Mouse (Mus musculus) hindbrain, embryonic 16.5 days (tissue): ENCODE results near the gene Fut7. TPM values are rescaled to one million over a fixed set of nuclear protein-coding genes. Genes with fewer than 3 reads are reported as not detected.

Experiments used
- ATAC-seq: fragments of 200-750 bp; cut with Nextera tagmentation; 2 replicates; pipeline ENCODE4 v1.8.0; 2017; ENCODE audit warnings: moderate TSS enrichment, moderate library complexity
- H3K27ac ChIP-seq: fragments of 300-500 bp; sonication (generic); 2 replicates; pipeline ENCODE4 v1.5.1; 2014; ENCODE audit warnings: low read depth, mild to moderate bottlenecking, control low read depth, low read length, moderate library complexity
- H3K27me3 ChIP-seq: fragments of 300-500 bp; sonication (generic); replicated peaks from 2 replicates; pipeline ENCODE4 v1.6.1; 2014; ENCODE audit warnings: low read length; ENCODE audit not compliant: control insufficient read depth, insufficient read depth
- H3K36me3 ChIP-seq: fragments of 300-500 bp; sonication (generic); 2 replicates; pipeline ENCODE4 v1.6.1; 2014; ENCODE audit warnings: mild to moderate bottlenecking, low read length, moderate library complexity, mixed read lengths; ENCODE audit not compliant: control insufficient read depth, insufficient read depth
- H3K4me1 ChIP-seq: fragments of 300-500 bp; sonication (generic); 2 replicates; pipeline ENCODE4 v1.6.1; 2014; ENCODE audit warnings: low read depth, low read length; ENCODE audit not compliant: control insufficient read depth, insufficient read depth
- H3K4me2 ChIP-seq: fragments of 300-500 bp; sonication (generic); 2 replicates; pipeline ENCODE4 v1.6.1; 2014; ENCODE audit warnings: mild to moderate bottlenecking, low read length, control low read depth, moderate library complexity
- H3K4me3 ChIP-seq: fragments of 300-500 bp; sonication (generic); 2 replicates; pipeline ENCODE4 v1.5.1; 2014; ENCODE audit warnings: mild to moderate bottlenecking, low read length, control low read depth, moderate library complexity
- H3K9ac ChIP-seq: fragments of 300-500 bp; sonication (generic); 2 replicates; pipeline ENCODE4 v1.6.1; 2014; ENCODE audit warnings: low read depth, mild to moderate bottlenecking, control low read depth, low read length, moderate library complexity
- H3K9me3 ChIP-seq: fragments of 300-500 bp; sonication (generic); 2 replicates; pipeline ENCODE4 v1.6.1; 2014; ENCODE audit warnings: mild to moderate bottlenecking, low read length, moderate library complexity; ENCODE audit not compliant: control insufficient read depth
- WGBS: fragments of 180-500 bp; shearing (Covaris S2); extraction: QIAGEN DNeasy Blood & Tissue Kit; methylation state at CpG from one replicate; pipeline ENCODE4 v1.1.7; 2014; 5-methylcytosine and 5-hydroxymethylcytosine counted together
- polyA plus RNA-seq: library from polyadenylated mRNA; unstranded; fragments of >200 nt; fragmentation: Nextera tagmentation; extraction: Ambion mirVana; gene quantifications from 2 replicates; pipeline ENCODE4 v1.2.1, GENCODE M21; 2015

The Fut7 gene
- polyA plus RNA-seq, 1 experiment from 2014 or later, result 0.23 TPM

GRCm38 (mm10) chr2:25397010-25397409 is 26.1 kb upstream of the Fut7 start:
- peaks cover 44% of the 10 kb centered on the region for H3K27me3 ChIP-seq
- H3K4me2 ChIP-seq, result no peak overlapping the region

DNA sequence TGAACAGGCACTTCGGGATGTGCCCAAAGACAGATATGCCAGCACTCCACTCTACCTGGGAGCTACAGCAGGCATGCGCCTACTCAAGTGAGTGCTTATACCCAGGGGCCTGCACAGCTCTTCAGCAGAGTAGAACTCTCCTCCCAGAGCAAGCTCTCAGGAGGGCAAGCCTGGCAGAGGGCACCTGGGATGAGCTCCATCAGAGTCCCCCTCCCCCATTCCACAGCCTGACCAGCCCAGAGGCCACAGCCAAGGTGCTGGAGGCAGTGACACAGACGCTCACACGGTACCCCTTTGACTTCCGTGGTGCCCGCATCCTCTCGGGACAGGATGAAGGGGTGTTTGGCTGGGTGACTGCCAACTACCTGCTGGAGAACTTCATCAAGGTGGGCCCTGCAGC is 25.0 kb upstream of the Fut7 start:
- no peak for ATAC-seq
- H3K27me3 ChIP-seq, result peaks cover 44% of the 10 kb centered on the region

More at GRCm38 (mm10) chr2:25397010-25397409, 26.1 kb upstream of the Fut7 start:
- no peaks in the 10 kb centered on the region for H3K9me3 ChIP-seq
- H3K4me1 ChIP-seq, result peaks cover 22% of the 10 kb centered on the region
- no peak for ATAC-seq
- WGBS, result 59% methylated on average over 1 of the region's 1 CpGs
- no peak overlapping the region for H3K27ac ChIP-seq
- H3K4me3 ChIP-seq, result no peak overlapping the region
- H3K9ac ChIP-seq, result no peak overlapping the region
- no peaks in the 10 kb centered on the region for H3K36me3 ChIP-seq

DNA sequence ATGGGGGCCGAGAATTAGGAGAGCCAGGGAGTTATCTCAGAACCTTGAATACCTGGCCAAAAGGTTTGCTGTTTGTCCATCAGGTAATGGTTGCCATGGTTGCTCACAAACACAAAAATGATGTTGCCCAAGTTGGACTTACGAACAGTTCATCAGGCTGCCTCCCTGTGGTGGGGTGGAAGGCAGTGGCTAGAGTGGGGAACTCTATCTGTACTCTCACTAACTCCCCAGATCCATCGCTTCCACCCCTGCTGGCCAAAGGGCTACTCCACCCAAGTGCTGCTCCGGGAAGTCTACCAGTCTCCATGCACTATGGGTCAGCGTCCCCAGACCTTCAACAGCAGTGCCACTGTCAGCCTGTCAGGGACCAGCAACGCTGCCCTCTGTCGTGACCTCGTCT is 24.0 kb upstream of the Fut7 start, which contains the start of gene Npdc1:
Gene Npdc1 (plus strand): TSS at position 301 of the 400 bp plus-strand sequence.
- Histone ChIP-seq H3K4me2 (no peak within 1 kb of the TSS; the same call in 1 of the 2 replicates), H3K36me3 (no peaks in the 10 kb centered on the region), H3K4me1 (peaks cover 26% of the 10 kb centered on the region), H3K27me3 (peaks cover 44% of the 10 kb centered on the region), H3K9me3 (no peaks in the 10 kb centered on the region), H3K9ac (no peak within 1 kb of the TSS), H3K27ac (no peak within 1 kb of the TSS), H3K4me3 (no peak within 1 kb of the TSS)
- no peak for ATAC-seq
- WGBS, result 66% methylated on average over 8 of the region's 8 CpGs

More for the DNA sequence above, 25.0 kb upstream of the Fut7 start:
- H3K9me3 ChIP-seq, result no peaks in the 10 kb centered on the region
- 91% methylated on average over 7 of the region's 7 CpGs for WGBS
- H3K4me3 ChIP-seq, result no peak overlapping the region
- no peak overlapping the region for H3K27ac ChIP-seq
- H3K36me3 ChIP-seq, result no peaks in the 10 kb centered on the region
- H3K4me2 ChIP-seq, result no peak overlapping the region
- H3K9ac ChIP-seq, result no peak overlapping the region
- H3K4me1 ChIP-seq, result peaks cover 22% of the 10 kb centered on the region

DNA sequence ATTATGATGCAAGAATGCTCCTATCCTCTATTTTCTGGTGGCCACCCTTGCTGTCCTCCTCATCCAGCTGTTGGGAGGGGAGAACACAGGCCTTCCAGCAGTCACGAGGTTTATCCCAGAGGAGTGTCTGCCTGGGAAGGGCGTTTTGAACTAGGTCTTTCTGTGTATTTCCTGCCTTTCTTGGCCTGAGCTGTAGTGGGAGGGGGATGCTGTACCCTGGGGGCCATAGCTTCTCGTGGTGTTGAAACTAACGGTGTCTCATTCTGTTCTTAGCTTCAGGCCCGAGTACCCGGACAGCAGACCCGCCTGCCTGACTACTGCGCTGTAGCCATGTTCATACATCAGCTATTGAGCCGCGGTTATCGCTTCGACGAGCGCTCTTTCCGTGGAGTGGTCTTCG is 22.8 kb upstream of the Fut7 start:
- WGBS, result 17% methylated on average over 16 of the region's 16 CpGs
- Histone ChIP-seq H3K4me1 (peaks cover 29% of the 10 kb centered on the region), H3K36me3 (no peaks in the 10 kb centered on the region), H3K9me3 (no peaks in the 10 kb centered on the region), H3K4me2 (peak overlapping the region; percentile 68), H3K27ac (no peak overlapping the region), H3K4me3 (peak overlapping the region; percentile 37), H3K9ac (peak overlapping the region; percentile 61), H3K27me3 (peaks cover 36% of the 10 kb centered on the region)
- ATAC-seq, result no peak

GRCm38 (mm10) chr2:25400764-25401163 is 22.3 kb upstream of the Fut7 start:
- Histone ChIP-seq H3K4me3 (peak overlapping the region; percentile 37), H3K27ac (no peak overlapping the region), H3K9ac (peak overlapping the region; percentile 61), H3K36me3 (no peaks in the 10 kb centered on the region), H3K27me3 (peaks cover 32% of the 10 kb centered on the region), H3K9me3 (no peaks in the 10 kb centered on the region), H3K4me2 (peak overlapping the region; percentile 68), H3K4me1 (peaks cover 27% of the 10 kb centered on the region)
- WGBS, result 2% methylated on average over 17 of the region's 17 CpGs
- ATAC-seq, result no peak

DNA sequence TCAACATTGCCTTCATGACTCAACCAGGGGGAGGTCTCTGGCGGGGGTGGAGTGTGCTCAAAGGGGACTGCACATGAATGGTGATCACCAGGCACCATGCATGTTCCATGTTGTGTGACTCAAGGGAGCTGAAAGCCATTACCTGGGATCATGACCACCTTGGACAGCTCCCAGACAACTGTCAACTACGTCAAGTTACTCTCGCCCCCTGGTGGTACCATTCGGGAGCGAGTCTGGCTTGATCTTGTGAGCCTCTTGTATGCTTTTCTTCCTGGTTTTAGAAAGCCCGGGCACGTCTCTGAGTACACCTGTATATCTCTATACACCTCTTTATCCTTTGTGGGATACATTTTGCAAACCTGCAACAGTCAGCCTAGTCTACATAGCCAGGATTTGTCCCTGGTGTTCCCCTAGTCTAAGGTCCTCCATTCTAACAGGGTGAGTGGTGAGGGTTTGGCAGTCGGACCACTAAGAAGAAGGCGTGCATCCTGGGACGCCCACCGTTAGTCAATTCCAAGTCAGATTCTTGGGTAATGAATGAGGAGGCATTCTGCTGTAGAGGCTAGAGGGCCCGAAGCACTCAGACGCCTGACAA is 20.6 kb upstream of the Fut7 start:
- Histone ChIP-seq H3K4me2 (peak overlapping the region; percentile 76), H3K9ac (peak overlapping the region; percentile 90), H3K4me3 (peak overlapping the region; percentile 71), H3K27me3 (peaks cover 18% of the 10 kb centered on the region), H3K4me1 (peaks cover 22% of the 10 kb centered on the region), H3K27ac (peak overlapping the region; percentile 91), H3K9me3 (no peaks in the 10 kb centered on the region), H3K36me3 (no peaks in the 10 kb centered on the region)
- WGBS, result 0% methylated on average over 13 of the region's 13 CpGs
- ATAC-seq, result peak; percentile 67

GRCm38 (mm10) chr2:25402972-25403601 is 20.0 kb upstream of the Fut7 start:
- Histone ChIP-seq H3K36me3 (no peaks in the 10 kb centered on the region; the same call in 1 of the 2 replicates), H3K4me1 (peaks cover 22% of the 10 kb centered on the region), H3K9me3 (no peaks in the 10 kb centered on the region), H3K4me3 (peak overlapping the region; percentile 71), H3K9ac (peak overlapping the region; percentile 90), H3K4me2 (peak overlapping the region; percentile 76), H3K27me3 (peaks cover 13% of the 10 kb centered on the region), H3K27ac (peak overlapping the region; percentile 91)
- under 1% methylated on average over 54 of the region's 54 CpGs for WGBS
- peak; percentile 87 for ATAC-seq

GRCm38 (mm10) chr2:25403994-25404393 is 19.1 kb upstream of the Fut7 start:
- no peak overlapping the region for H3K27ac ChIP-seq
- no peaks in the 10 kb centered on the region for H3K9me3 ChIP-seq
- H3K4me2 ChIP-seq, result peak overlapping the region; percentile 76
- H3K4me3 ChIP-seq, result peak overlapping the region; percentile 71
- peaks cover 12% of the 10 kb centered on the region for H3K27me3 ChIP-seq
- peaks cover 7% of the 10 kb centered on the region for H3K36me3 ChIP-seq
- peaks cover 22% of the 10 kb centered on the region for H3K4me1 ChIP-seq
- peak overlapping the region; percentile 90 for H3K9ac ChIP-seq
- 92% methylated on average over 4 of the region's 4 CpGs for WGBS
- no peak for ATAC-seq

GRCm38 (mm10) chr2:25408908-25409307 is 14.2 kb upstream of the Fut7 start:
- H3K4me3 ChIP-seq, result no peak overlapping the region
- 95% methylated on average over 10 of the region's 10 CpGs for WGBS
- H3K27me3 ChIP-seq, result no peaks in the 10 kb centered on the region
- no peak overlapping the region for H3K27ac ChIP-seq
- H3K4me2 ChIP-seq, result no peak overlapping the region
- H3K4me1 ChIP-seq, result peaks cover 14% of the 10 kb centered on the region
- peaks cover 19% of the 10 kb centered on the region for H3K36me3 ChIP-seq
- H3K9me3 ChIP-seq, result no peaks in the 10 kb centered on the region
- H3K9ac ChIP-seq, result no peak overlapping the region
- ATAC-seq, result no peak
